Mouse (Mus musculus): ENCODE measurements around the gene Lce1l. TPM values are rescaled to one million over a fixed set of nuclear protein-coding genes. Genes with fewer than 3 reads are reported as not detected.
"Not testable (repeated sequence)": the region's sequence is repeated elsewhere in the genome, so short reads cannot be mapped to it uniquely, and the experiment has no call there.

Lce1l gene
- polyA plus RNA-seq (2015; fragmentation: Nextera tagmentation; extraction: Ambion mirVana) = not detected in 2 replicates

DNA sequence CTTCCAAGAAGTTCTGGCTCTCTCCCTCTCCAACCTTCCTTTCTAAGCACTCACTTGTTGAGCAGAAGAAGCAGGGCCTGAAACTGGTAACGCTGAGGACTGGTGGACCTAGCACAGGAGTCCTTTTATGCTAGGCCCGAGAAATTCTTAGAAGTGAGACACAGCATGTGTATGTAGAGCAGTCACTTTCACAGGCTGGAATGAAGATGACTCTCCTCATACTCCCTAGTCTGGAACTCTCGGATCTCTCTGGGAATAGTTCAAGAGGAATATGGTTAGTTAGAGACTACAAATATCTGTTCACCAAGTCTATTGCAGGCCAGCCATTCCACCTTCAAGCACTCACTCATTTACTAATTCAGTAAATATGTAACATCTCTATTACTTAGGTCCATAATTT lies at the start of gene Lce1l:
Lce1l (minus strand) TSS at position 101 of the 400 bp plus-strand sequence.
- no peaks in the 10 kb centered on the region for H3K9me3 ChIP-seq (replicated peaks; ENCODE audit: control insufficient read depth, low read length, poor library complexity, severe bottlenecking)
- no peak for ATAC-seq
- no peaks in the 10 kb centered on the region for H3K27me3 ChIP-seq (ENCODE audit: control insufficient read depth, insufficient read depth, low read depth, low read length)
- no peaks in the 10 kb centered on the region for H3K4me1 ChIP-seq (ENCODE audit: control insufficient read depth, insufficient read depth, low read length)
- no peak within 1 kb of the TSS for H3K9ac ChIP-seq (ENCODE audit: low read depth, low read length)
- H3K36me3 ChIP-seq (ENCODE audit: control insufficient read depth, insufficient read depth, low read length) = no peaks in the 10 kb centered on the region
- no peak within 1 kb of the TSS for H3K4me2 ChIP-seq (ENCODE audit: low read length)
- no peak within 1 kb of the TSS for H3K4me3 ChIP-seq (ENCODE audit: low read depth, low read length)
- 86% methylated on average over 3 of the region's 3 CpGs for WGBS
- H3K27ac ChIP-seq (ENCODE audit: low read length) = no peak within 1 kb of the TSS

DNA sequence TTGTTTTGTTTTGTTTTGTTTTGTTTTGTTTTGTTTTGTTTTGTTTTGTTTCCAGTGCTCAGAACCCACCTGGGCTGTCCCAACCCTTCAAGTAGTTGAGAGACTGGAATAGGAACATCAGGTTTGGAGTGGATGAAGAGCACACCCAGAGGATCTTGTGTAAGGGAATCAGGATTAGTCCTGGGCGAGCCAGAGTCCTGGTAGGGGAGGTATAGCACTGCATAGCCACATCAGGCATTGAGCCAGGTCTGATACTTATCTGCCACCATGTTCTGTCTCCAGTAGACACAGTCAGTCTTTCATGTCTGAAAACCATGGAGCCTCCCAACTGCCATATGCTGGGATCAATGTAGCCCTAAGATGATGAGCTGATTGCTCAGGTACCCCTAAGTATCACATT lies 43.4 kb upstream of the Lce1l start:
- H3K27me3 ChIP-seq (ENCODE audit: control insufficient read depth, insufficient read depth, low read depth, low read length) = no peaks in the 10 kb centered on the region
- no peaks in the 10 kb centered on the region for H3K36me3 ChIP-seq (ENCODE audit: control insufficient read depth, insufficient read depth, low read length)
- no peaks in the 10 kb centered on the region for H3K4me1 ChIP-seq (ENCODE audit: control insufficient read depth, insufficient read depth, low read length)
- no peak overlapping the region for H3K4me2 ChIP-seq (ENCODE audit: low read length)
- no peaks in the 10 kb centered on the region for H3K9me3 ChIP-seq (replicated peaks; ENCODE audit: control insufficient read depth, low read length, poor library complexity, severe bottlenecking)
- H3K4me3 ChIP-seq (ENCODE audit: low read depth, low read length) = no peak overlapping the region
- 60% methylated on average over 1 of the region's 1 CpGs for WGBS
- ATAC-seq = no peak
- H3K9ac ChIP-seq (ENCODE audit: low read depth, low read length) = no peak overlapping the region
- H3K27ac ChIP-seq (ENCODE audit: low read length) = no peak overlapping the region

DNA sequence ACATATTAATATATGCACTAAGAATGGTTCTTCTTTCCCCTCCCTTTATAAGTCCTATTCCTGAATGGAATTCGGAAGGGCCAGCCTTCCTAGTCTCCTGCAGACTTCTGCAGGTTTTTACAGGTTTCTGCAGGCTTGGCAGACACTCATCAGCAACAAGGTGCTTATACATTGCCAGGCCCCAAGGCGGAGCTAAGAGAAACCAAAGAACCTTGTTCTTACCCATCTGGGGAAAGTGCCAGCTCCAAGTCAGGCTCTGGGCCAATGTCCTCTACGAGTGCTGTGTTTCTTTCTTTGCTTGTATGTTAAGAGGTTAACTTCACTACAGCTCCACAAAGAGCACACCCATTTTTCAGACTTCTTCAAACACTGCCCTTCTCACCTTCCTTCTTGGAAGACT lies 43.0 kb upstream of the Lce1l start:
- no peaks in the 10 kb centered on the region for H3K4me1 ChIP-seq (ENCODE audit: control insufficient read depth, insufficient read depth, low read length)
- no peaks in the 10 kb centered on the region for H3K27me3 ChIP-seq (ENCODE audit: control insufficient read depth, insufficient read depth, low read depth, low read length)
- no peak overlapping the region for H3K27ac ChIP-seq (ENCODE audit: low read length)
- no peaks in the 10 kb centered on the region for H3K9me3 ChIP-seq (replicated peaks; ENCODE audit: control insufficient read depth, low read length, poor library complexity, severe bottlenecking)
- 68% methylated on average over 3 of the region's 3 CpGs for WGBS
- ATAC-seq = no peak
- H3K4me2 ChIP-seq (ENCODE audit: low read length) = no peak overlapping the region
- H3K9ac ChIP-seq (ENCODE audit: low read depth, low read length) = no peak overlapping the region
- no peaks in the 10 kb centered on the region for H3K36me3 ChIP-seq (ENCODE audit: control insufficient read depth, insufficient read depth, low read length)
- no peak overlapping the region for H3K4me3 ChIP-seq (ENCODE audit: low read depth, low read length)

DNA sequence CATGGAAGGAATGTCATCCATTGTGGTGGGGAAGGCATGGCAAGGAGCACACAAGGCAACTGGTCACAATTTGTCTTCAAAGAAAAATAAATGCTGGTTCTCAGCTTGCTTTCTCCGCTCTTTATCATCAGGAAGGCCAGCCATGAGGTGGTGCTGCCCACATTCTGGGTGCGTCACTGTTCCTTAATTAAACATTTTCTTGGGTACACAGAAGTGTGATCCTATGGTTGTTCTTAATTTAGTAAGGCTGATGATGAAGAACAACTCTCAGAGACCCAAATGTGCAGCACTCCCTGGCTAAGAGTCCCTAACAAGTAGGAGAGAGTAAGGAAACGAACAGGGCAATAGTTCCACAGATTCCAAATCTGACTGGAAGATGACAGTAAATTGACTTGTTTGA lies 23.1 kb upstream of the Lce1l start:
- no peak overlapping the region for H3K4me2 ChIP-seq (ENCODE audit: low read length)
- H3K9me3 ChIP-seq (replicated peaks; ENCODE audit: control insufficient read depth, low read length, poor library complexity, severe bottlenecking) = no peaks in the 10 kb centered on the region
- H3K9ac ChIP-seq (ENCODE audit: low read depth, low read length) = no peak overlapping the region
- no peak overlapping the region for H3K4me3 ChIP-seq (ENCODE audit: low read depth, low read length)
- no peaks in the 10 kb centered on the region for H3K36me3 ChIP-seq (ENCODE audit: control insufficient read depth, insufficient read depth, low read length)
- WGBS = 92% methylated on average over 3 of the region's 3 CpGs
- H3K27me3 ChIP-seq (ENCODE audit: control insufficient read depth, insufficient read depth, low read depth, low read length) = no peaks in the 10 kb centered on the region
- ATAC-seq = no peak
- no peak overlapping the region for H3K27ac ChIP-seq (ENCODE audit: low read length)
- no peaks in the 10 kb centered on the region for H3K4me1 ChIP-seq (ENCODE audit: control insufficient read depth, insufficient read depth, low read length)

DNA sequence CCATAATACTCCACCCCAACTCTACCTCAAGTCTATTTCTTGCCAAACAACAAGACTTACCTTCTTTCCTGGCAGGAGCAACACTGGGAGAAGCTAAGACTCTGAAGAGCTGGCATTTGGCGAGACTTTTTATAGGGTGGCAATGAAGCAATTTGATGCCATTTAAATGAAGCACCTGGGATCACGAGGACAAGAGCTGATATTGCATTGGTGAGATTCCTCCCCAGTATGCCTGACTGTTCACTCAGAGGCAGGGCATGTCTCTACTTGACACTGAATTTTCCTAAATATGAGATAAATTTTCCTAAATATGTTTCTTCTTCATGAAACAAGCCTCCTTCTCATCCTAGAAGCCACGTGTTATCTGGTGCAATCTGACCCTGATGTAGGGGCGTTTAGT lies 19.0 kb upstream of the Lce1l start, which contains the start of gene 2310050C09Rik:
2310050C09Rik (minus strand) TSS at position 101 of the 400 bp plus-strand sequence.
- H3K9me3 ChIP-seq (replicated peaks; ENCODE audit: control insufficient read depth, low read length, poor library complexity, severe bottlenecking) = no peaks in the 10 kb centered on the region
- ATAC-seq = no peak
- no peaks in the 10 kb centered on the region for H3K27me3 ChIP-seq (ENCODE audit: control insufficient read depth, insufficient read depth, low read depth, low read length)
- H3K27ac ChIP-seq (ENCODE audit: low read length) = no peak within 1 kb of the TSS
- H3K36me3 ChIP-seq (ENCODE audit: control insufficient read depth, insufficient read depth, low read length) = no peaks in the 10 kb centered on the region
- WGBS = 90% methylated on average over 4 of the region's 4 CpGs
- H3K4me2 ChIP-seq (ENCODE audit: low read length) = no peak within 1 kb of the TSS
- no peaks in the 10 kb centered on the region for H3K4me1 ChIP-seq (ENCODE audit: control insufficient read depth, insufficient read depth, low read length)
- no peak within 1 kb of the TSS for H3K4me3 ChIP-seq (ENCODE audit: low read depth, low read length)
- H3K9ac ChIP-seq (ENCODE audit: low read depth, low read length) = no peak within 1 kb of the TSS

DNA sequence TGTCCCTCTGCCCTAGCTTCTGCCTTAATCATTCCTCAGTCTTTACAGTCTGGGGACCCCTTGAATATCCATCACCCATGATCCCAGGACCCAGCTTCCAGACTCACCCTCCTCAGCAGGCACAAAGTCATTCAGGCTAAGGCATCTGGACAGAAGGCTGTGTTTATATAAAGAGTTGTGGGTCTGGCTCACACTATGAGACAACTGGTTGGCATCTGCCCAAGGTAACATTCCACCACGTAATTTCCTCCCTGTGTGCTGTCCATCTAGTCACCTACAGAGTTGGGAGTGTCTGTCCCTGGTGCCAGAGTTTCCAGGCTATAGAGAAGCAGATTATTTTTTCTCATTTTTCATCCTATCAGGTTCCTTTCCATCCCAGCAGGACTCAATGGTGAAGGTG lies 24.0 kb downstream of the Lce1l start, which contains the start of gene Kprp:
Kprp (minus strand) TSS at position 140 of the 400 bp plus-strand sequence.
- H3K4me1 ChIP-seq (ENCODE audit: control insufficient read depth, insufficient read depth, low read length) = no peaks in the 10 kb centered on the region
- no peaks in the 10 kb centered on the region for H3K36me3 ChIP-seq (ENCODE audit: control insufficient read depth, insufficient read depth, low read length)
- WGBS = 75% methylated on average over 1 of the region's 1 CpGs
- H3K4me3 ChIP-seq (ENCODE audit: low read depth, low read length) = no peak within 1 kb of the TSS
- no peak within 1 kb of the TSS for H3K4me2 ChIP-seq (ENCODE audit: low read length)
- H3K27me3 ChIP-seq (ENCODE audit: control insufficient read depth, insufficient read depth, low read depth, low read length) = no peaks in the 10 kb centered on the region
- no peak for ATAC-seq
- H3K9me3 ChIP-seq (replicated peaks; ENCODE audit: control insufficient read depth, low read length, poor library complexity, severe bottlenecking) = no peaks in the 10 kb centered on the region
- no peak within 1 kb of the TSS for H3K9ac ChIP-seq (ENCODE audit: low read depth, low read length)
- H3K27ac ChIP-seq (ENCODE audit: low read length) = no peak within 1 kb of the TSS

DNA sequence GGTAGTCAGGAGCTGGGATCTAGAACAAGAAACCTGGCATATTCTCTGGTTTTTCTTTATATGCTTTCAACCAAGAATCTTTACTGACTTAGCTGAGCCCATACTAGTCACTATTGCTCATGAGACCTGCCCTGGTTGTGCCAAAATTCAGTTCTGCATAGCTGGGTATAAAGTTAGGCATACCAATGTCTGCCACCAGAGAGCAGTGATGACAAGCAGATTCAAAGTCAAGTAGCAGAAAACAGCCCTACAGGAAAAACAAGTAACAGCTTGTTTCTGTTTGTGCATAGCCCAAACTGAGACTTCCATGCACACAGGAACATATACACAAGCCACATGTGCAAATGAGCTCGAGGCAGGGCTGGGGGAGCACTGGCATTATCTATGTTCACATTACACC lies 25.3 kb downstream of the Lce1l start:
- Histone ChIP-seq H3K4me2 (ENCODE audit: low read length) (no peak overlapping the region), H3K9ac (ENCODE audit: low read depth, low read length) (no peak overlapping the region), H3K9me3 (replicated peaks; ENCODE audit: control insufficient read depth, low read length, poor library complexity, severe bottlenecking) (no peaks in the 10 kb centered on the region), H3K4me1 (ENCODE audit: control insufficient read depth, insufficient read depth, low read length) (no peaks in the 10 kb centered on the region), H3K27me3 (ENCODE audit: control insufficient read depth, insufficient read depth, low read depth, low read length) (no peaks in the 10 kb centered on the region), H3K36me3 (ENCODE audit: control insufficient read depth, insufficient read depth, low read length) (no peaks in the 10 kb centered on the region), H3K27ac (ENCODE audit: low read length) (no peak overlapping the region), H3K4me3 (ENCODE audit: low read depth, low read length) (no peak overlapping the region)
- WGBS = 41% methylated on average over 1 of the region's 1 CpGs
- no peak for ATAC-seq

DNA sequence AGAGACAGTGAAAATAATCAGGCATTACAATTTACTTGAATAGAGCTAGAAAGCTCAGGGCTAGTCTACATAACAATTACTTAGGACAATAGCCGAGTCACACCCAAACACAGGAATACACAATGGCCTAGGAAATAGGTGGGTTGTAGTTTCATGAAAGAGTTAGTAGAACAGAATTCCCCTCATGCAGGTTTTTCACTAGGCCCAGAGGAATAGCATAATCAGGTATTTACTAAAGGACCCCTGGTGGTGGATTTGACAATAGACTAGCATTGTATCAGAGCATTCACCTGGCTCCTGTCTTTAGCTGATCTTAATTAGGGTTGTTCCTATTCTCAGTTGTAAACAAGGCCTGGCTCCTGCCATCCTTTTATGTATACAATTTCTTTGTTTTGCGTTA lies 35.0 kb downstream of the Lce1l start:
- H3K27ac ChIP-seq (ENCODE audit: low read length); H3K36me3 ChIP-seq (ENCODE audit: control insufficient read depth, insufficient read depth, low read length); H3K27me3 ChIP-seq (ENCODE audit: control insufficient read depth, insufficient read depth, low read depth, low read length); ATAC-seq; H3K9me3 ChIP-seq (replicated peaks; ENCODE audit: control insufficient read depth, low read length, poor library complexity, severe bottlenecking); H3K9ac ChIP-seq (ENCODE audit: low read depth, low read length); H3K4me3 ChIP-seq (ENCODE audit: low read depth, low read length); H3K4me1 ChIP-seq (ENCODE audit: control insufficient read depth, insufficient read depth, low read length); H3K4me2 ChIP-seq (ENCODE audit: low read length): not testable (repeated sequence)
- WGBS = 93% methylated on average over 2 of the region's 2 CpGs

DNA sequence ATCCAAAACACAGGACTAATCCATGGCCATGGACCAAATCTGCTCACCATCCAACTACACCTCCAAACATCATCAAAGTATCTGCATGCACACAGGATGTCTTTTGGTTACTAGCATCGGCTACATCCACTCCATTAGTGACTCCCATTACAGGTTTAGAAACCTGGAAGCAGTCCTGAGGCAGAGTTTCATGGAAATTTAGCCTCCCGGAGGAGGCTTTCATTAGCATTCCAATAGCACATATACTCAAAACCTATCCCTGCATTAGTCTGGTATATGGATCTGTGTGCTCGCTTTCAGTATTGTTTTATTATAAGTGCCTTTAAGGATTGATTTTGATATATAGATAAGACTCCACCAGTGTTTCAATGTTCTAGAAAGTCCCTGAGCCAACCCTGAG lies 35.5 kb downstream of the Lce1l start:
- H3K4me3 ChIP-seq (ENCODE audit: low read depth, low read length) = no peak overlapping the region
- no peaks in the 10 kb centered on the region for H3K36me3 ChIP-seq (ENCODE audit: control insufficient read depth, insufficient read depth, low read length)
- H3K27me3 ChIP-seq (ENCODE audit: control insufficient read depth, insufficient read depth, low read depth, low read length) = no peaks in the 10 kb centered on the region
- 90% methylated on average over 3 of the region's 3 CpGs for WGBS
- H3K4me1 ChIP-seq (ENCODE audit: control insufficient read depth, insufficient read depth, low read length) = no peaks in the 10 kb centered on the region
- H3K4me2 ChIP-seq (ENCODE audit: low read length) = no peak overlapping the region
- no peak for ATAC-seq
- no peak overlapping the region for H3K9ac ChIP-seq (ENCODE audit: low read depth, low read length)
- H3K9me3 ChIP-seq (replicated peaks; ENCODE audit: control insufficient read depth, low read length, poor library complexity, severe bottlenecking) = no peaks in the 10 kb centered on the region
- H3K27ac ChIP-seq (ENCODE audit: low read length) = no peak overlapping the region

DNA sequence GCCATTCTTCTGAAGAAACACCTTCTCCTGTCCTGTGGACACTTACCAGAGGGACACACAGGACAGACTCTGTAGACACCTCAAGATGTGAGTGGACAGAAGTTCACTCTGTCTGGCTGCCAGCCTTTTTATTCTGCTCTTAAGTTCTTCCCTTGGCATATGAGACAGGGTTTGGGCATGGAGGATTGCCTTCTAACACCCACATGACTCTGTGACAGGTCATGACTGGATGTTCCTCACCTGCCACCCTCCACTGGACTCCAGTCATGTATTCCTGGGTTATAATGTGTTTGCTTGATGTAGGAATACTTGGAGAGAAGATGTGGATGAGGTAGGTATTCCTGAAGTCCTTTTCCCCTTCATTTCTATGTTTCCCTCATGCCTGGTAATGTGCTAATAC lies 43.3 kb downstream of the Lce1l start, which contains the start of gene Lce1k:
Lce1k (minus strand) TSS at position 101 of the 400 bp plus-strand sequence.
- Histone ChIP-seq H3K9me3 (replicated peaks; ENCODE audit: control insufficient read depth, low read length, poor library complexity, severe bottlenecking) (no peaks in the 10 kb centered on the region), H3K4me2 (ENCODE audit: low read length) (no peak within 1 kb of the TSS), H3K27me3 (ENCODE audit: control insufficient read depth, insufficient read depth, low read depth, low read length) (no peaks in the 10 kb centered on the region), H3K36me3 (ENCODE audit: control insufficient read depth, insufficient read depth, low read length) (no peaks in the 10 kb centered on the region), H3K4me3 (ENCODE audit: low read depth, low read length) (no peak within 1 kb of the TSS), H3K27ac (ENCODE audit: low read length) (no peak within 1 kb of the TSS), H3K4me1 (ENCODE audit: control insufficient read depth, insufficient read depth, low read length) (no peaks in the 10 kb centered on the region), H3K9ac (ENCODE audit: low read depth, low read length) (no peak within 1 kb of the TSS)
- no peak for ATAC-seq
